Mouse (Mus musculus) CD4-positive, CD25-positive, alpha-beta regulatory T cell, adult 4 months (primary cell): ENCODE measurements around the gene Mtm1. TPM values are rescaled to one million over a fixed set of nuclear protein-coding genes. Genes with fewer than 3 reads are reported as not detected.

ENCODE experiments used
- ATAC-seq: one replicate; pipeline ENCODE4 v1.8.0; 2017
- polyA plus RNA-seq, 2 experiments: library from polyadenylated mRNA; unstranded; fragments of 100-300 nt; shearing (Covaris generic); gene quantifications; one replicate each; pipeline ENCODE4 v1.2.1; 2017

Gene Mtm1
- 10 to 100 TPM; 12.0 to 13.5 TPM for polyA plus RNA-seq

DNA sequence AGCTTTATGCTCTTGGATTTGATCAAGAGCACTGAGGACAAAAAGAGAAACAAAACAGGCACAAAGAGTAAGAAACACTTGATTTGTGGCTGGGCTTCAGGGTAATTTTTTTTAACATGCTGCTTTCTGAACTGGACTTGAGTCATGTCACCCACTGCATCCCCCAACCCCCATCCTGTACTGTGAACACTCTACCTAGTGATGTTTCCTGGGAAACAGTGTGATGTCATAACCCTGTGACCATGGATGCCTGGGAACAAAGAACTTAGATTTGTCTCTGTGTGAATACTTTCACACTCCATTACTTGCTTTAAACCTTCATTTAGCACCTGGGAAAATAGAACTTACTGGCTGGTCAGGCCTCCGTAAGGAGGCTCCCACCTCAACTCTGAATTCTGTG, at the start of gene Mtm1:
TSS of gene Mtm1 (plus strand) at position 301 of the 400 bp plus-strand sequence.
- ATAC-seq, result no peak

DNA sequence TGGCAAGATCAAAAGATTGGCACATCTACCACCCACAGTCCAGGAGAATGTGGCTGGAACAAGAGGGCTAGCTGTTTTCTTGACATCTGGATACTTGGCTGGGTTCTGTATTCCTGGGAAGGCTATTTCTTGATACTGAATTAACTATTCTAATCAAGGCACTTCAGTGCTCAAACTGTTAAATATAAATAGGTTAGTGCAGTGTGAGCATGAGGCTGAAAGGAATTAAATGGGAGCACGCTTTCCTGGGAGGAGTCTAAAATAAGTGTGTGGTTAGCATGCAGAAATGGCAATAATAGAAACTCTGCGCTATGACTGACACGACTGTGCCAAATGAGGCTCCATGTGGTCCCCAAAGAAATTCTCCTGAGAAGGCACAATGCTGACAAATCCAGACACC, 29.0 kb upstream of the Mtm1 start:
- ATAC-seq, result no peak

DNA sequence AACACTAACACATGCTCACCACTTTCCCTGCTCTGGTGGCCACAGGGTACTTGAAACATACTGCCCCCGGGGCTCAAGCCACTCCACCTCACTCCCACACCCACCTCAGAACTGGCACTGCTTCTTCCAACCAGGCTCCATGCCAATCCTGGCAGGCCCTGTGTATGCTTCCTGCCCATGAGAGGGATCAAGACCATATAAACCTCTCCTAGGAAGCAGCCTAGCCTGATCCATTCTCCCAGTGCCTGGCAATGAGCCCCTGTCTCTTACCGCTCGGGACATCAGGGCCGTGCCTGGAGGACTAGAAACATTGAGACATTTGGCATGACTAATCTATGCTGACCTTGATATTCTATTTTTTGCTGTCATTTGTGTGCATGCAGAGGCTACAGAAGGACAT, 26.9 kb upstream of the Mtm1 start:
- ATAC-seq, result no peak

DNA sequence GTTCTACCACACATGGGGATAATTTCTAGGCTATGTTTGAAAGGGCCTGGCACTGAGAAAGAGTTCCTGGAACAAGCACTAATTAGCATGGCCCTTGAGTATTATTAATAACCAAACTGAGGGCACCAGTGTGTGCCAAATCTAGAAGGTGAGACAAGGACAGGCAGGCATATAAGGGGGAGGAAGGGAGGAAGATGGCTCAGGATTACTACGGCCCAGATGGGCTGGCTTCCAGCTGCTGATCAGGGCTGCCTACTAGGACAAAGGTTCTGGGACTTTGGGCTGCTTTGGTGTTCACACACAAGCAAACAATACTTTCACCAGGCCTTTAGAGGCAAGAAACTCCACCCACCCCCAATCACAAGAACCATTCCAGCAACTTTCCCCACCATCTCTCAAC, 24.2 kb upstream of the Mtm1 start:
- no peak for ATAC-seq

DNA sequence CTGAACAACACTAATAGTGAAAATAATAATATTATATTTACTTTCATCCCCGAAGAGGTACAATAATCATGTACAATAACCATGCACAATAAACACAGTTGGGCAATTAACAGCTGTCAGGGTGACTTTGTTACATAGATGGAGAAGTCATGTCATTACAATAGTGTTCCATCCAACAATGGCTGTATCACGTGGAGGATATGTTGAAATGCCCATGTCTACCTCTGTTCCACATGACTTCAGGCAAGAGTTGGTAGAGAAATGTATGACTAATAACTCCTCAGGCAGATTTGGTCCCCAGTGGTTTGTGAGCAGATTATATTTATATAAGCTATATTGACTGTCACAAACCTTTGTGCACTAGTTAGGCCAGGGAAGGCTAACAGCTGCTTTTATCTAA, 5.8 kb upstream of the Mtm1 start:
- no peak for ATAC-seq

DNA sequence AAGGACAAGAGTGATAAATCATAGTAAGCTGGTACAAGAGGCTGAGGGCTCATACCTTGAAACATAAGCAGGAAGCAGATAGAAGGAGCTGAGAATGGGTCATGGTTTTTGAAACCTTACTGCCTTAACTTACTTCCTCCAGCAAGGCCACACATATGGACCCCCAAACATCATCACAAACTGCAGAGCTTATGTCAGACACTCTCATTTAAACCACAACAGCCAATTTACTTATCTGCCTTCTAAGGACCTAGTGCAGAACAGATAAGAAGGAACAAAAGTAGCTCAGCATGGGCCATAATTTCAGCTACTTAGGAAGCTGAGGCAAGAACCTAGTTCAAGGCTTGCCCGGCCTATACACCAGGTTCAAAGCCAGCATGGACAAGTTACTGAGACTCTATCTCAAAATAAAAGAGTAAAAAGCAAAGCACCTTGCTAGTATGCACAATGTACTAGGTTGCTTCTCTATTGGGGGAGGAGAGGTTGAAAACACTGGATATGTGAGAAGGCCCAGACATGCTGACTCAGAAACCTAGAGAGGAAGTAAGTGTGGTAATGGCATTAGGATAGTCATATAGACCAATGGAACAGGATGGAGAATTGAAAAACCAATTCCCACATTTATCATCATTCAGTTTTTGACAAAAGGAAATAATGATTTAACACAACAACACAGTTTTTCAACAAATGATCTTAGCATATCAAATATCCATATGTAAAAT, 4.6 kb upstream of the Mtm1 start:
- ATAC-seq, result peak; percentile 63

DNA sequence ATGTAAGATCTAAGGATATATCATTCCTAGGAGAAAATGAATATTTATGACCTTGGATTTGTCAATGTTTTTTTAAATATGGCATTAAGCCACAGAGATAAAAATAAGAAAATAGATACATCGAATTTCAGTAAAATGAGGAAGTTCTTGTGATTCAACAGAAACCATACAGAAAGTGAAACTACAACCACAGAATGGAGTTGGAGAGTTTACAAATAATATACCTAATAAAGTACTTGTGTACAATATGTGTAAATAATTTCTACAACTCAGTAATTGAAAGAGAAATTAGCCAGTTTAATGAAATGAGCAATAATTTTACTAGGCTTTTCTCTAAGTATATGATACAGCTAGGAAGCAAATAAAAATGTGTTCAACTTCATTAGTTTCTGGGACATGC, 4.0 kb upstream of the Mtm1 start:
- ATAC-seq, result peak; percentile 56

DNA sequence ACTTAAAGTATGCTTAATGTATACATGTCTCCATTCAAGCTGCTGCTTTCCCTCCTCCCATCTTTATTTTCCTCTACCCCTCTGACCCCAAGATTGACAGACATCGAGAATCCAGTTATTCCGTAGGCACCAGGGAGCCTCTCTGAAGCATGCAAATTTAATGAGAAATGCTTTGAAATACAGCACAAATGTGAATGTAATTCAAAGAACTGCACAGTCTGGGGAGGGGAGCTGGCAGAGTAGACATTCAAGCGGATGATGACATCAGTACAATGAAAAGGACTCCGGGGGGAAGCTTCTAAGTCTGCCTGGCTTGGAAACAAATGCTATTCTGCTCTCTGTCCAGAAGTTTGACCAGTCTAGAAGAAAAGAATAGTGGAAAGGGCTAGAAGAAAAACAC, 2.3 kb downstream of the Mtm1 start:
- no peak for ATAC-seq

DNA sequence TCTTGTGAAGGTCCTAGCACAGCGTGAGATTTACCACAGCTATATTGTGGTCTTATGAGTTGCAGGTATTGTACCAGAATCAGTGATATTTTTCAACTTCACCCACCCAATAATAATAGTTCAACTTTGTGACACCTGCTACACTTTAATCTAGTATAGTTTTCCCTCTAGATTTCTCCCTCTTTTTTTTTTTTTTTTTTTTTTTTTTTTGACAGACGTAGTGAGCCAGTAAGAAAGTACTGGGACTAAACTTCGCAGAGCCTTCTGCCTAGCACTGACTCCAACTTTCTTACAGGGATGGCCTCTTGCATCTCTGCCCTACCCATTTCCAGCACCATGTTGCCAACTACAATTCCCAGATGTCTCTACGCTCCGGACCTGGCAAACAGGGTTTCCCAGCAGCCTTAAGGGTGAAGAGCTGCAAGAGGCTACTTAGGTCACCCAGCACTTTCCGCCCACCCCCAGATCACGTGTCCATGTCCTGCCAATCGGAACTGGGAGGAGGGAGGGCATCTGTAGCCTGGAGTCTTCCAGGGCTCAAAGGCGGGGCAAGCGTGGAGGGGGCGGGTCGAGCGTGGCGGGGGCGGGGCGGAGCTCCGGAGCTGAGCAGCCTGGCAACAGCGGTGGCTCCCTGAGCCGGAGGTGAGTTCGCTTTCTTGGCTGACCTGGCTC, 4.0 kb downstream of the Mtm1 start:
- peak; percentile 93 for ATAC-seq

DNA sequence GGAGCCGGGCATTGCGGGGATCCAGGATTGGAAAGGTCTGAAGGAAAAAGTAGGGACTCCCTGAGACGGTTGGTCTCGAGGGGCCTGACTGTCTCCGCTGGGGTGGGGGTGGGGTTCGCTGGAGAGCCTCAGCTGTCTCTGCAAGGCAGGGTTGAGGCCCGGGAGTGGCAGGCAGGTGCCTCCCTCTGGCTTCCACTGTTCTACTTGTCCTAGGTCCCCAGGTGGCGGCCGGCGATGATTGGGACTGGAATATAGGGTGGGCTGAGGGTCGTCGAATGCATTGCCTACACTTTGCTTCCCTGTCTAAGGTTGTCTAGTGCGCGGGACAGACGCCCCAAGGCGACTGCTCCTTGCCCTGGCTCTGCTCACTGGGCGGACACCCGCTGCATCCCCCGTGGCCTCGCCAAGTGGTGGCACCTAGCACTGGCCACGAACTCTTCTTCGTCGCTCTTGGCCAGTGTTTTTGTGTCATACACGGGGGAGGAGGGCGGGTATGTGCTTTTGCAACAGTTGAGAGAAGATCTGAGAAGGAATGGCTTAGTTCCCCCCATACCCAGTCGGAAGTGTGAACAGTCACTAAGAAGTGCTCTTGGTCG, 4.6 kb downstream of the Mtm1 start:
- ATAC-seq, result peak; percentile 51

DNA sequence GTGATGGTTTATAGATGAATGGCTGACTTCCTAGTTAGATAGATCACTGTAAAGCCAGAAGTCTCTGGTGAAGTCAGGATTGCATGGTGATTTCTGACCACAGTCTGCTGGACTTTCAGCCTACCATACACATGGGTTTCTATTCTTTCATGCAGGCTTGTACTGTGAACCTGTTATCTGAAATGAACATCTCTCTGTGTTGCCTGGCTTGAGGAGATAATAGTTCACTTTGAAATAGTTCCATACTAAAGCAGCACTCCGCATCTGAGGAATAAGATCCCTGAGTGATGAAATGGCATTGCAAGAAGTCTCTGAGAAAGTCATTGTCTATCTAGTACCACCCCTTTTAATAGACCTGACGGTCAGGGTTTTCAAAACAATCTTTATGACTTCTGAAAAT, 6.3 kb downstream of the Mtm1 start:
- no peak for ATAC-seq

DNA sequence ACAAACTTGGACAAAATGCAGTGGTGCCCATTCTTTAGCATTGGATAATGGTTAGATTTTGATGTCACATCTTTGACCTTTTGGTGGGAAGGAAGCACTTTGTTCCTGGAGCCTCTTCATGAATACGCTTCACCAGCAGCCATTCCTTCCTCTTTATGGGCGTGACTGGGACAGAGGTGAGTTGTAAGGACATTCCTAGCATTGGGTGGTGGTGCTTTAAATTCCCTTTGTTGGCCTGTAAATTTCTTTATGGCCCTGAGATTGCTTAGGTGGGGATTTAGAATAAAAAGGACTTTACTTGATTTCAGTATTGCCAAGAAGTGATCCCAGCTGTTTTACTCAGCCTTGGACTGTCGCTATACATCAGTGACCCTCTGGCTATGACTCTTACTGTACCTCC, 8.3 kb downstream of the Mtm1 start:
- ATAC-seq, result no peak

DNA sequence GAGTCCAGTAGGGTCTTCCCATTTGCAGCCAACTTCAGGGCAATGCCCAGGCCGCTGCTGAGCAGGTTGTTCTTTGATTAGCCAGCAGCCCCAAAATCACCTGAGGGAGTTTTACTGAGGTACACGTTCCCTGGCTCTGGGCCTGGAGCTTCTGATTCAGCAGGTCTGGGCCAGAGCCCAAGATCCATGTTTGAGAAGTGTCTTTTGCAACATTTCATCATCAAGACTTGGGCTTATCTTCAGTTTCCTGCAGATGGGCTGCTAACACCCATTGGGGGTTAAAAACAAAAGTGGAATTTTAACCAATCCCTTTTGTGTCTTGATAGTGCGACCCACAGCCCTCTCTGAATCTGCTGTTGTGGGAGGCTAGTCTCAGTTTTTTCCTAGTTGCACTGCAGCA, 10.3 kb downstream of the Mtm1 start:
- no peak for ATAC-seq

DNA sequence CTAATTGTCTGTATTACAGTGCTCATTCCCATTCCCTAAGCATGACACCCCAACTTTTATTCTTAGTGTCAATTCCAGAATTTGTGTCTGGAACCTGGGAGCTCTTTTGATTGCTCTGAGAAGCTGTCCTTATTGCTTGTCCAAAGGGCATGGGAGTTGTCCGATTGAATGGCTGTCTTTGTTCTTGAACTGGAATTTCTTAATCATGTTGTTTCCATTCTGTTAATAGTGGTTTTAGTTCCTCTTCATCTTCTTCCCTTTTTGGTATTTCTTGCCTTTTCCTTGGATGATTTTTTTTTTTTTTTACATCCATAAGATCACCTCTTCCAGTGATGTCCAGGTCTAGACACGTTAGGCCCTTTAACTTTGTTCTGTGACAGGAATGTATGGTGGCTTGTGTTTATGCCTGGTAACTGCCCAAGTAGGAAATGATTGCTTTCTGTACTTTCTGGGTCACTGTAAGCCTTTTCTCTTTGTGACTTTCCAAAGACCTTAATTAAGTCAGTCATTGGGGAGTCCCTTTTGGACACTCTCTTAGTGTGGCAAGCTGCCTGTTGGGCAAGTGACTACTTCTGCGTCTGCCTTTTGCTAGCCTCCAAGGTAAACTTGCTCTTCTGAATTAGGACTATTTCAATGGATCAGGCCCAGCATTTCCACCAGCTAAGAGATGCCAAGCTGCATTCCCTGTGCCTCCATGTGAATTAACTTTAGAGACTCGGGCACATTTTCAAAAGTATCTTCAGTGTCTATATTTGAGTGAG, 12.3 kb downstream of the Mtm1 start:
- ATAC-seq, result no peak

DNA sequence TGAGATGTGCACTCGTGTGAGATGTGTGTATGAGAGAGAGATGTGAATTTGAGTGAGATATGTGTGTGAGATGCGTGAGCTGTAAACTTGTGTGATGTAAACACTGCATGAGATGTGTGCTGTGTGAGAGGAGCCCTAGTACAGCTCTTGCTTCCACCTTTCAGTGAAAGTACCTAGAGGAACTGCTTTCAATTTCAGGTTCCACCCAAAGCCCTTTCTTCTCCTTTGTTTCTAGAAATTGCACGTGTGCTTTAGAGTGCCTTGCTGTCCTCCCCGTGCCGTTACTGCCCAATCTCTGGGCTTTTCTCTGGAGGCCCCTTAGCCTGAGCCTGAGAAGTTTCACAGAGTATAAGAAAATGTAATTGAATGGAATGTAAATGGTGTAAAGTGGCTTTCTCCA, 16.3 kb downstream of the Mtm1 start:
- ATAC-seq, result no peak

DNA sequence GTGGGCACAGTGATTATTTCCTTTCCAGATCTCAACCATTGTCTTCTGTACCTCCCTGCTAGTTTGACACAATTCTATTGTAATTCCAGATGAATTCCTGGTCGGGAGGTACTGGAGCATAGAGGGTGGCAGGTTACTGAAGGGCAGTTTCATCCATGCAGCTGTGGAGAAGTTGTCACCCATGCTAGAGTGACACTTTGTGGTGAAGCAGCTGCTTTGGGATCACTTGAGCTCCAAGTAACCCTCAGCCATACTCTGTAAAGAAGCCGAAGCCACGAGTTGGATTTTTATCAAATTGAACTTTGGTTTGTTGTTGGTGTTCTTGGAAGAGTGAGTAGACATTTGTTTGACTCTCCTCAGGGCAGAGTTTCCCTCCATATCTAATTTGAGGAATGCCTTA, 17.6 kb downstream of the Mtm1 start:
- no peak for ATAC-seq

DNA sequence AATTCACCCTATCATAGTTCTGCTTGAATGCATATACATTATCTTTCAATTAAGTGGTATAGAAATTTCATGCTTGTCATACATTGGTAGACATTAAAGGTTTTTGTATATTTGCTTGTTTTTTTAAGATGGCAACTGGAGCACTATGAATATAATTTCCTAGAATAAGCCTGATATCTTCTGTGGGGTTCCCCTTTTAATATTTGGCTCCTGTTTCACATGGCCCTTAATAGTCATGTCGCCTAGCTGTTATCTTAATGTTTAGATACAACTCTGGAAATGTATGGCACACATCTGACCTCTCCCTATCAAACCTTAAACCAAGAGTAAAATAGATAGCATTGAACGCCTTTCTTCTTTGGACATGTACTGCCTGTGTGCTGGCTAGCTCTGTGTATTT, 20.3 kb downstream of the Mtm1 start:
- ATAC-seq, result no peak

DNA sequence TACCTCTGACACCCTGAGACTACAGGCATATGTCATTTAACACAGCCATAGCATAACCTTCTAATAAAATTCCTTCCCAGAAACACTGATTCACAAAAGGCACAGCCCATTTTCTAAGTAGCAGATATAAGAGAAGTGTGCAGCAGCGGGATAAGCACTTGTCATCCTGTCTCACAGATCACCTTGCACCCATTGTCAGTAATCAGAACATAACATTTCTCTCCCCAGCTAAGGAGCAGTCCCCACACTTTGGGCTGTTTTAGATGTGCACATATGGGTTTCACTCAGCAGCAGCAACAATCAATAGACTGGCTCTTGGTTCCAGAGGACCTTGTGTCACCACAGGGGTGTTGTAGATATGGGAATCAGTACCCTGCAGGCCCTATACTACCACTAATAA, 45.9 kb downstream of the Mtm1 start:
- ATAC-seq, result no peak

DNA sequence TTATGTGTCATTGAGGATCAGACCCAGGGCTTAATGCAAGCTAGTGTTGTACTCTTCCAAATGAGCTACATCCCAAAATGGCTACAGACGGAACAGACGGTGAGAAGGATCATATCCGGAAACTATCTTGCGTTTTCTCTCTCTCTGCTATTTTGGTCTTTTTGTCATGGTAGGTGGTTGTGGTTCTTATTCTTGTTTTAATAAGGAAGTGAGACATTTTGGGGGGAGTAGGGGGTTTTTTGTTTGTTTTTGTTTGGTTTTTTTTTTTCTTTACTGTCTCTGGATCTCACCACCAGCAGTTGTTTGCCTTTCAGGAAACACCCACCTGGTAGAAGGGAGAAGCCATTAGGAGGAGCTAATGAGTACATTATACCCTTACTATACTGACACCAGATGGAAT, 50.3 kb downstream of the Mtm1 start:
- ATAC-seq, result no peak

DNA sequence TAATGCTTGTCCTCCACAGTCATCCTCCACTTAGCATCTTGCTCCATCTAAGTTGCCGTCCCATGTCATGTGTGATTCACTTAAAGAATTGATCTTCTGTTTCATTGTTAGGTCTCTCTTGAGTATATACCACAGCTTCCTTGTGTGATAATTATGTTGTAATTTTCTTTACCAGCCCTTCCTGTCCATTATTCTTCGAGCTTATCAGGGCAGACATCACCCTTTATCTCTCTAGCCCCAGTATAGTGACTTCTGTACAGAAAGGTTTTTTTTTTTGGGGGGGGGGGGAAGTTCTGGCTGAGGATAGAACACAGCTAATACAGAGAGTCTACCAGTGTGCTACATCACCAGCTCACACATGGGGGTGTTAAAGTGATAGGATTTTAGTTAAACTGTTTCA, 53.7 kb downstream of the Mtm1 start:
- no peak for ATAC-seq

DNA sequence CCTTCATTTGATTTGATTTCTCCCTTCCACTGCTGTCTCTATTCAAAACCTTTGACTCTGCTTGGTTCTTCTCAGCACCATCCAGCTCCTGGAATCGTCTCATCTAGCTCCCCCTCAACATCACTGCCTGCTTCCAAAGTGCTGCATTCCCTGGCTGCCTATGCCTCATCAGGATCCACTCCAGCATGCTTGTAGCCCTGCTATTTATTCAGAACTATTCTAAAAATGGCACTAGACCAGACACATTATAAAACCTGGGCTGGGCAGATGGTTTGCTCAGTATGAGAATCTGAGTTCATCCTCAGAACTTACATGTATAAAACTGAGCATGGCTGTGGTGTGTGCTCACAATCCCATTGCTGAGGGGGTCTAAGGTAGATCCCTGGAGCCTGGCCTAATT, 58.4 kb downstream of the Mtm1 start:
- ATAC-seq, result no peak

DNA sequence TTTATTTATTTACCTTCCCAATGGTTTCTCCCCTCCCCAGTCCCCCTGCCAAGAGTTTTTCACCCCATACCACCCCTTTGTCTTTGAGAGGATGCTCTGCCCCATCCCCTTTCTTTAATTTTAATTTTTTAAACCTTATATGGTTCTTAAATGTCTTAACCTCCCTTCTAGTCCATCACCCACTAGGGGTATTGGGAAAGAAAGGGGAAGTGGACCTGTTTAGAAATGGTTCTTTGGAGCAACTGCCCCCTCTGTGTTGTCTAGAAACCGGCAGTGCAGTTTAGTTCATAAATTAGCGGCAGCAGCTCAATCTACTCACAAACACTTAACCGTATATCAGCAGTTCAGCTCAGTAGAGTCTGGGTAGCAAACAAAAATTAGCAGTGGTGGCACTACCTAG, 63.6 kb downstream of the Mtm1 start:
- no peak for ATAC-seq

DNA sequence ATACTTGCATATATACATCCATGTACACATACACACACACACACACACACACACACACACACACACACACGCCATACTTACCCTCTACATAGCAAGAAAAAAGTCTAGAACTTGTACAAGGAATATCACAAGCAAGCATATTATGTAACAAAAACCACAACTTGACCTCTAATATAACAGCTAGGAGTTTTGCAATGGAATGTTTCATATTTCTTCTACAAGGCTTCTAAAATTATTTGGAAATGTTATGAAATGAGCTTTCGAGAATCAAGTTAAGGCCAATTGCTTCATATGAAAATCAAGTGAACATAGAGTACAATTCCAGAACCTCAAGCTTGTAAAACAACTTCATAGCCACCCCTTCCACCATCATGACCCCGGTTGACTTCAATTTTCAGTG, 74.9 kb downstream of the Mtm1 start:
- ATAC-seq, result no peak

DNA sequence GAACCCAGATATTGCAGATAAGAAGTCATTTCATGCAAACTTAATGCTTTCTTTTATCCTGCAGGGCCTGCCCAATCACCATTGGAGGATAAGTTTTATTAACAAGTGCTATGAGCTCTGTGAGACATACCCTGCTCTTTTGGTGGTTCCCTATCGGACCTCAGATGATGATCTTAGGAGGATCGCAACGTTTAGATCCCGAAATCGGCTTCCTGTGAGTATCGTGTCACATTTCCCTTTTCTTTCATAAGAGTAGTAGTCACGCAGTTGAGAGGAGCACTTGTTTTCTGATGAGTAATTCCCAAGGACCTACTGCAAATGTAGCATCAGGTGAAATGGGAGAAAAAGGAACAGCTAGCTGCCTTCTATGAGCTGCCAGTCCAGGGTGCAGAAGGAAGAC, 76.5 kb downstream of the Mtm1 start:
- ATAC-seq, result no peak
